In the genomic region with DNA sequence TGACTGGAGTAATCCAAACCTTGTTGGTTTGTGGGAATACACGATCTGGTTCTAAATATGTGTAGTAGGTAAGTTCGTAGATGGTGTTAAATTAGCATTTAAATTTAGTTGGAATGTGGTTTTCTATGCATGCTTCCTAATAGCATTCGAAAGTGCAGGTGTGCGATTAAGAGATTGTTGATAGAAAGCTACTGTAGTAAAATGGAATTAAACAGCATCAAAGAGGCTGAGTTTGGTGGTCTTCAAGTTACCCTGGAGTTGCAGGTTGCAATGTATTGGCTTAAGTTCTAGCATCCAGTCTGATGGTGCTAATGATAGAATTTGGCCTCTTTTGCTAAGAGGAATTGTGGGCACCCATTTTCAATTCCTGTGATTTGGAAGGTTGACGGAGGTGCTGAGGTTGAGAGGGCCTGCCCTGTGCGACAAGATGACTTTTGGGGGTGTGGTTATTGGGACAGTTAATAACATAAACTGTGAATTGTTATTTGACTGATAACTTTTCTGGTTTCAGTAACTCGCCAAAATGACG, we compare ENCODE assay signal across 8 mouse cellular contexts. TPM values are rescaled to one million over a fixed set of nuclear protein-coding genes. Genes with fewer than 3 reads are reported as not detected.
A peak's percentile ranks its signal among the peaks of the same experiment; 100 is the strongest.
DNase-seq lines count a peak whose midpoint lies in the region; ATAC-seq lines count a peak whose summit lies in the region.

No protein-coding gene starts in this region.

- peak overlapping the region; percentile 97 for H3K9ac ChIP-seq in kidney, embryonic 15.5 days
- H3K9ac ChIP-seq in hindbrain, embryonic 15.5 days: peak overlapping the region; percentile 81
- H3K9ac ChIP-seq in midbrain, embryonic 14.5 days (replicated peaks; ENCODE audit: low read length): peak overlapping the region; percentile 88

- peaks cover 47% of the 10 kb centered on the region for H3K36me3 ChIP-seq in kidney, embryonic 15.5 days
- peaks cover 38% of the 10 kb centered on the region for H3K36me3 ChIP-seq in hindbrain, embryonic 15.5 days
- peaks cover 45% of the 10 kb centered on the region for H3K36me3 ChIP-seq in midbrain, embryonic 14.5 days (ENCODE audit: control insufficient read depth, insufficient read depth, low read length)

- no peak for DNase-seq in kidney, postnatal 4 days
- DNase-seq in midbrain, embryonic 14.5 days: no peak
- no peak for DNase-seq in embryo, embryonic 10 days (ENCODE audit: low spot score)
- no peak for DNase-seq in Muller cell, postnatal 12 days (ENCODE audit: inconsistent ontology term)
- no peak for DNase-seq in adrenal gland, adult (ENCODE audit: inconsistent age in 2 of 2, low spot score in 1 of 2)

- peak overlapping the region; percentile 75 for H3K4me2 ChIP-seq in kidney, embryonic 15.5 days
- peak overlapping the region; percentile 70 for H3K4me2 ChIP-seq in hindbrain, embryonic 15.5 days
- peak overlapping the region; percentile 88 for H3K4me2 ChIP-seq in midbrain, embryonic 14.5 days (ENCODE audit: low read length)

- H3K27me3 ChIP-seq in kidney, embryonic 15.5 days: no peaks in the 10 kb centered on the region
- no peaks in the 10 kb centered on the region for H3K27me3 ChIP-seq in hindbrain, embryonic 15.5 days
- H3K27me3 ChIP-seq in midbrain, embryonic 14.5 days (ENCODE audit: control insufficient read depth, insufficient read depth, low read length): no peaks in the 10 kb centered on the region

- H3K9me3 ChIP-seq in kidney, embryonic 15.5 days (replicated peaks): no peaks in the 10 kb centered on the region
- no peaks in the 10 kb centered on the region for H3K9me3 ChIP-seq in hindbrain, embryonic 15.5 days
- H3K9me3 ChIP-seq in midbrain, embryonic 14.5 days (ENCODE audit: control insufficient read depth, low read length): no peaks in the 10 kb centered on the region

- peaks cover 24% of the 10 kb centered on the region for H3K4me1 ChIP-seq in kidney, embryonic 15.5 days
- H3K4me1 ChIP-seq in brown adipose tissue, adult 24 weeks (ENCODE audit: control insufficient read depth, insufficient read depth, insufficient read length, low read length): peaks cover 2% of the 10 kb centered on the region; the same call in 1 of the 2 replicates
- peaks cover 21% of the 10 kb centered on the region for H3K4me1 ChIP-seq in hindbrain, embryonic 15.5 days (replicated peaks)
- H3K4me1 ChIP-seq in midbrain, embryonic 14.5 days (ENCODE audit: control insufficient read depth, insufficient read depth, low read length): peaks cover 13% of the 10 kb centered on the region

- 15% methylated on average over 8 of the region's 8 CpGs for WGBS in kidney, embryonic 15.5 days
- 29% methylated on average over 8 of the region's 8 CpGs for WGBS in hindbrain, embryonic 15.5 days
- 27% methylated on average over 8 of the region's 8 CpGs for WGBS in midbrain, embryonic 14.5 days

- H3K4me3 ChIP-seq in kidney, embryonic 15.5 days (replicated peaks): peak overlapping the region; percentile 85
- H3K4me3 ChIP-seq in brown adipose tissue, adult 24 weeks (ENCODE audit: insufficient read depth, low read depth, low read length): peak overlapping the region; percentile 80
- H3K4me3 ChIP-seq in hindbrain, embryonic 15.5 days: peak overlapping the region; percentile 87
- H3K4me3 ChIP-seq in midbrain, embryonic 14.5 days (replicated peaks; ENCODE audit: low read depth, low read length): peak overlapping the region; percentile 88

- H3K27ac ChIP-seq in kidney, embryonic 15.5 days: peak overlapping the region; percentile 87
- peak overlapping the region; percentile 94; the same call in 1 of the 2 replicates for H3K27ac ChIP-seq in brown adipose tissue, adult 24 weeks (replicated peaks; ENCODE audit: low read depth, low read length)
- peak overlapping the region; percentile 96; the same call in 1 of the 2 replicates for H3K27ac ChIP-seq in hindbrain, embryonic 15.5 days (replicated peaks)
- H3K27ac ChIP-seq in midbrain, embryonic 14.5 days (replicated peaks; ENCODE audit: low read depth, low read length): no peak overlapping the region

- ATAC-seq in kidney, embryonic 15.5 days (replicated peaks; ENCODE audit: low FRiP score): no peak
- no peak for ATAC-seq in hindbrain, embryonic 15.5 days (ENCODE audit: low FRiP score, low read depth)
- ATAC-seq in midbrain, embryonic 14.5 days (ENCODE audit: low FRiP score, low TSS enrichment): no peak

RNA-seq across cellular contexts. Expression of a gene that starts 1.0 kb away (rescaled TPM):
- 549 and 599 TPM in 2 replicates for polyA plus RNA-seq in kidney, embryonic 15.5 days (2015; fragmentation: Nextera tagmentation; extraction: Ambion mirVana)
- 55.2 and 82.1 TPM in 2 replicates for polyA plus RNA-seq in brown adipose tissue, adult 24 weeks (2012; ENCODE audit: insufficient read depth, insufficient read length, missing spikeins)
- 312 and 347 TPM in 2 replicates for polyA plus RNA-seq in hindbrain, embryonic 15.5 days (2015; fragmentation: Nextera tagmentation; extraction: Ambion mirVana)
- 410 and 413 TPM in 2 replicates for polyA plus RNA-seq in midbrain, embryonic 14.5 days (2014; fragmentation: Nextera tagmentation; extraction: Ambion mirVana)

RNA-seq across cellular contexts. Expression of a gene that starts 11.1 kb away (rescaled TPM):
- polyA plus RNA-seq in kidney, embryonic 15.5 days (2015; fragmentation: Nextera tagmentation; extraction: Ambion mirVana): 78.6 and 87.4 TPM in 2 replicates
- 1.5 and 5.1 TPM in 2 replicates for polyA plus RNA-seq in brown adipose tissue, adult 24 weeks (2012; ENCODE audit: insufficient read depth, insufficient read length, missing spikeins)
- polyA plus RNA-seq in hindbrain, embryonic 15.5 days (2015; fragmentation: Nextera tagmentation; extraction: Ambion mirVana): 9.3 and 9.9 TPM in 2 replicates
- 6.9 and 8.2 TPM in 2 replicates for polyA plus RNA-seq in midbrain, embryonic 14.5 days (2014; fragmentation: Nextera tagmentation; extraction: Ambion mirVana)

RNA-seq across cellular contexts. Expression of a gene that starts 38.9 kb away (rescaled TPM):
- polyA plus RNA-seq in kidney, embryonic 15.5 days (2015; fragmentation: Nextera tagmentation; extraction: Ambion mirVana): 21.2 and 21.7 TPM in 2 replicates
- polyA plus RNA-seq in brown adipose tissue, adult 24 weeks (2012; ENCODE audit: insufficient read depth, insufficient read length, missing spikeins): 11.1 and 24.9 TPM in 2 replicates
- 16.2 and 17.1 TPM in 2 replicates for polyA plus RNA-seq in hindbrain, embryonic 15.5 days (2015; fragmentation: Nextera tagmentation; extraction: Ambion mirVana)
- 11.2 and 13.1 TPM in 2 replicates for polyA plus RNA-seq in midbrain, embryonic 14.5 days (2014; fragmentation: Nextera tagmentation; extraction: Ambion mirVana)
